Mouse (Mus musculus) embryonic facial prominence, embryonic 13.5 days (tissue): ENCODE results near the gene Kcnh7. TPM values are rescaled to one million over a fixed set of nuclear protein-coding genes. Genes with fewer than 3 reads are reported as not detected.

Experiments
- ATAC-seq: fragments of 200-750 bp; cut with Nextera tagmentation; 2 replicates; pipeline ENCODE4 v1.8.0; 2017; ENCODE audit warnings: low read depth; ENCODE audit not compliant: insufficient number of reproducible peaks, insufficient read depth, low FRiP score, low TSS enrichment
- H3K27ac ChIP-seq: fragments of 300-500 bp; sonication (generic); 2 replicates; pipeline ENCODE4 v1.5.1; 2015; ENCODE audit warnings: moderate library complexity, mild to moderate bottlenecking, inconsistent platforms
- H3K27me3 ChIP-seq: fragments of 300-500 bp; sonication (generic); 2 replicates; pipeline ENCODE4 v1.6.1; 2015; ENCODE audit warnings: mild to moderate bottlenecking, inconsistent platforms
- H3K36me3 ChIP-seq: fragments of 300-500 bp; sonication (generic); 2 replicates; pipeline ENCODE4 v1.6.1; 2015; ENCODE audit warnings: mild to moderate bottlenecking, inconsistent platforms
- H3K4me1 ChIP-seq: fragments of 300-500 bp; sonication (generic); 2 replicates; pipeline ENCODE4 v1.6.1; 2015; ENCODE audit warnings: inconsistent platforms
- H3K4me2 ChIP-seq: fragments of 300-500 bp; sonication (generic); 2 replicates; pipeline ENCODE4 v1.6.1; 2015; ENCODE audit warnings: moderate library complexity, mild to moderate bottlenecking, inconsistent platforms
- H3K4me3 ChIP-seq: fragments of 300-500 bp; sonication (generic); 2 replicates; pipeline ENCODE4 v1.5.1; 2015; ENCODE audit warnings: mild to moderate bottlenecking, inconsistent platforms
- H3K9ac ChIP-seq: fragments of 300-500 bp; sonication (generic); 2 replicates; pipeline ENCODE4 v1.6.1; 2015; ENCODE audit warnings: mild to moderate bottlenecking, inconsistent platforms
- H3K9me3 ChIP-seq: fragments of 300-500 bp; sonication (generic); 2 replicates; pipeline ENCODE4 v1.6.1; 2016; ENCODE audit warnings: inconsistent platforms
- WGBS: fragments of 180-500 bp; shearing (Covaris S2); methylation state at CpG from one replicate; pipeline ENCODE4 v1.1.7; 2015; ENCODE audit warnings: mixed read lengths; 5-methylcytosine and 5-hydroxymethylcytosine counted together
- polyA plus RNA-seq: library from polyadenylated mRNA; unstranded; fragments of >200 nt; fragmentation: Nextera tagmentation; extraction: Ambion mirVana; gene quantifications from 2 replicates; pipeline ENCODE4 v1.2.1, GENCODE M21; 2015

The Kcnh7 gene
- polyA plus RNA-seq, 1 experiment from 2014 or later, result 0.79 TPM

DNA sequence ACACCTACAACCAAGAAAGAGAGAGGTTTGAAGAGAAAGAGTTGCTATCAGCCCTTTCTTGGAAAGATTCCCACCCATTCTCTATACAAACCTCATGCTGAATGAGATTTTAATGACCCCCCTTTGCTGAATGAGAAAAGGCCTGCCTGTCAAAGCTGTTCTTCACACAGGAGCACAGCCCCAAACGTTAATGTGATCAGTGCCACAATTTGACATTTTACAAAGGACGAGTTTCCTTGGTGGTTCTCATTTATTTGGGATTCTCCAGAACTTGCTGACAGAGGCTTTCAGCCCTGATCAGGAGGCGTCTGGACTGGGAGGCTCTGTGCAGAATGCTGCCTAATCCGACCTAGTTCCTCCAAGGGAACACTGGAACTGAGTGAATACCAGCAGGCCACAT is 92.3 kb downstream of the Kcnh7 start:
- no peaks in the 10 kb centered on the region for H3K4me1 ChIP-seq
- no peak overlapping the region for H3K27ac ChIP-seq
- H3K9ac ChIP-seq, result no peak overlapping the region
- ATAC-seq, result no peak
- no peaks in the 10 kb centered on the region for H3K36me3 ChIP-seq
- 56% methylated on average over 4 of the region's 4 CpGs for WGBS
- H3K9me3 ChIP-seq, result no peaks in the 10 kb centered on the region
- H3K27me3 ChIP-seq, result no peaks in the 10 kb centered on the region
- no peak overlapping the region for H3K4me2 ChIP-seq
- no peak overlapping the region for H3K4me3 ChIP-seq

- no peak overlapping the region for H3K4me2 ChIP-seq
- no peak overlapping the region for H3K9ac ChIP-seq
- WGBS, result 85% methylated on average over 2 of the region's 2 CpGs
- H3K27me3 ChIP-seq, result no peaks in the 10 kb centered on the region
- H3K4me3 ChIP-seq, result no peak overlapping the region
- H3K27ac ChIP-seq, result no peak overlapping the region
- ATAC-seq, result no peak
- no peaks in the 10 kb centered on the region for H3K9me3 ChIP-seq
- no peaks in the 10 kb centered on the region for H3K4me1 ChIP-seq
- no peaks in the 10 kb centered on the region for H3K36me3 ChIP-seq
Observed at GRCm38 (mm10) chr2:63090447-63090846, 93.6 kb downstream of the Kcnh7 start.

DNA sequence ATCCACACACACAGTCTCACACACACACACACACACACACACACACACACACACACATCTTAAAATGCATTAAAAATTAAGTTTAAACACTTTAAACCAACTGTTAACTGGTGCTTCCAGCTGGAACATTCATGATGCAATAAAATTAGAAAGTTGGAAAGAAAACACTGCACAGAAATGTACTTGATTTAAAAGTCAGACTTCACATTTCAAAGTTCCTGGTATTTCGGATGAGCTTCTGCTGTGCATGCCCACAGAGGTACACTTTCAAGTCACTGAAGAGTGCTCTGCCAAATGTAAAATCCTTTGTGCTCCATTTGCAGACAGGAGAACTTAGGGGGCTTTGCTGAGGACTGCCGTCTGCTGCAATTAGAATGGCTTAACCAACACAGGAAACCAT is 125.7 kb downstream of the Kcnh7 start:
- no peaks in the 10 kb centered on the region for H3K4me1 ChIP-seq
- no peak overlapping the region for H3K9ac ChIP-seq
- no peak overlapping the region for H3K27ac ChIP-seq
- H3K27me3 ChIP-seq, result no peaks in the 10 kb centered on the region
- 58% methylated on average over 2 of the region's 2 CpGs for WGBS
- H3K36me3 ChIP-seq, result no peaks in the 10 kb centered on the region
- H3K9me3 ChIP-seq, result no peaks in the 10 kb centered on the region
- ATAC-seq, result no peak
- no peak overlapping the region for H3K4me3 ChIP-seq
- H3K4me2 ChIP-seq, result no peak overlapping the region

GRCm38 (mm10) chr2:63049884-63050283 is 134.2 kb downstream of the Kcnh7 start:
- 79% methylated on average over 3 of the region's 3 CpGs for WGBS
- Histone ChIP-seq H3K36me3 (no peaks in the 10 kb centered on the region), H3K4me1 (no peaks in the 10 kb centered on the region), H3K9ac (no peak overlapping the region), H3K4me2 (no peak overlapping the region), H3K27me3 (no peaks in the 10 kb centered on the region), H3K27ac (no peak overlapping the region), H3K4me3 (no peak overlapping the region), H3K9me3 (no peaks in the 10 kb centered on the region)
- ATAC-seq, result no peak

GRCm38 (mm10) chr2:63039718-63040117 is 144.4 kb downstream of the Kcnh7 start:
- Histone ChIP-seq H3K9me3 (no peaks in the 10 kb centered on the region), H3K36me3 (no peaks in the 10 kb centered on the region), H3K4me2 (no peak overlapping the region), H3K4me1 (no peaks in the 10 kb centered on the region), H3K27me3 (no peaks in the 10 kb centered on the region), H3K27ac (no peak overlapping the region), H3K9ac (no peak overlapping the region), H3K4me3 (no peak overlapping the region)
- 90% methylated on average over 3 of the region's 3 CpGs for WGBS
- no peak for ATAC-seq

GRCm38 (mm10) chr2:63014909-63015308 is 169.2 kb downstream of the Kcnh7 start:
- Histone ChIP-seq H3K9ac (no peak overlapping the region), H3K36me3 (no peaks in the 10 kb centered on the region), H3K4me3 (no peak overlapping the region), H3K4me2 (no peak overlapping the region), H3K9me3 (no peaks in the 10 kb centered on the region), H3K4me1 (no peaks in the 10 kb centered on the region), H3K27ac (no peak overlapping the region), H3K27me3 (no peaks in the 10 kb centered on the region)
- ATAC-seq, result no peak

DNA sequence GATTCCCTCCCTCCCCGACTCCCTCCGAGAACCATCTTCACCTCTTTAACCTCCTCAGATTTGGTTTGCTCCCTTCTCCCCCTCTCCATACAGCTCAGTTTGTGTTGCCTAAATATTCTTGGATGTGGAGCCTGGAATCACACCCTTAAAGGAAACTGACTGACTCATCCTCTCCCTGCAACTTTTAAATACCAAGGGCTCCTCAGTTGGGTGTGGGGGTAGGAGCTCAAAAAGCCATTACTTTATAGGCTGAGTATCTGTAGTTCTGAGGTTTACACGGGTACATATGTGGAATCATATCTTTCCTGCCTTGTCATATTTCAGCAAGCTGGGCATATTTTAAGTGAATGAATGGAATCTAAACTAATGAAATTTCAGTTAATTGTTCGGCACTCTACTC is 174.9 kb downstream of the Kcnh7 start:
- ATAC-seq, result no peak
- 80% methylated on average over 4 of the region's 4 CpGs for WGBS

GRCm38 (mm10) chr2:63002784-63003183 is 181.3 kb downstream of the Kcnh7 start:
- Histone ChIP-seq H3K27me3 (no peaks in the 10 kb centered on the region), H3K4me2 (no peak overlapping the region), H3K9ac (no peak overlapping the region), H3K27ac (no peak overlapping the region), H3K4me3 (no peak overlapping the region), H3K36me3 (no peaks in the 10 kb centered on the region), H3K4me1 (no peaks in the 10 kb centered on the region), H3K9me3 (no peaks in the 10 kb centered on the region)
- no peak for ATAC-seq
- WGBS, result 83% methylated on average over 1 of the region's 1 CpGs

More for the DNA sequence above, 174.9 kb downstream of the Kcnh7 start:
- Histone ChIP-seq H3K27ac (no peak overlapping the region), H3K9me3 (no peaks in the 10 kb centered on the region), H3K4me2 (no peak overlapping the region), H3K4me3 (no peak overlapping the region), H3K9ac (no peak overlapping the region), H3K27me3 (no peaks in the 10 kb centered on the region), H3K4me1 (no peaks in the 10 kb centered on the region), H3K36me3 (no peaks in the 10 kb centered on the region)

- Histone ChIP-seq H3K27ac (no peak overlapping the region), H3K9ac (no peak overlapping the region), H3K36me3 (no peaks in the 10 kb centered on the region), H3K4me3 (no peak overlapping the region), H3K4me2 (no peak overlapping the region), H3K27me3 (no peaks in the 10 kb centered on the region), H3K4me1 (no peaks in the 10 kb centered on the region), H3K9me3 (no peaks in the 10 kb centered on the region)
- ATAC-seq, result no peak
- 89% methylated on average over 2 of the region's 2 CpGs for WGBS
Observed at GRCm38 (mm10) chr2:62997692-62998091, 186.4 kb downstream of the Kcnh7 start.

- no peak overlapping the region for H3K9ac ChIP-seq
- no peak for ATAC-seq
- H3K4me3 ChIP-seq, result no peak overlapping the region
- no peaks in the 10 kb centered on the region for H3K36me3 ChIP-seq
- H3K9me3 ChIP-seq, result no peaks in the 10 kb centered on the region
- H3K4me1 ChIP-seq, result no peaks in the 10 kb centered on the region
- H3K27ac ChIP-seq, result no peak overlapping the region
- H3K4me2 ChIP-seq, result no peak overlapping the region
- H3K27me3 ChIP-seq, result no peaks in the 10 kb centered on the region
Observed at GRCm38 (mm10) chr2:62988616-62989015, 195.5 kb downstream of the Kcnh7 start.

DNA sequence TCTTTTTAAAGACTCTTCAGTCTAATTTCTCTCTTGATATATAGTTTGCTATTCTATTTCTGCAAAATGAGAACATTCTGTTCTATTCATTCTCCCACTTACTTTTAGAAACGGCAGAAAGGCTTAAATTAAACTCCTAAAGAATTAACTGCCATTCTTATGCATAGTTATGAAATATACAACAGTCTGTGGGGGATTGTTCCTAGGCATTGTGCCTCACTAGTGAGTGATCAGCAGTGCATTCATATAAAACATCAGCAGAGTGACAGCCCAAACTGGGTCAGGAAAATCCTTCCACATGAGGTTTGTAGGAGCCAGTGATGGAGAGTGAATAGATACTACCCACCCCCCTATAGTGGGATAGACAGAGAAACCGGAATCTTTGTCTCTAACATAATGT is 200.2 kb downstream of the Kcnh7 start:
- Histone ChIP-seq H3K4me1 (no peaks in the 10 kb centered on the region), H3K9me3 (no peaks in the 10 kb centered on the region), H3K36me3 (no peaks in the 10 kb centered on the region), H3K4me2 (no peak overlapping the region), H3K27ac (no peak overlapping the region), H3K27me3 (no peaks in the 10 kb centered on the region), H3K4me3 (no peak overlapping the region), H3K9ac (no peak overlapping the region)
- no peak for ATAC-seq
- 65% methylated on average over 2 of the region's 2 CpGs for WGBS

DNA sequence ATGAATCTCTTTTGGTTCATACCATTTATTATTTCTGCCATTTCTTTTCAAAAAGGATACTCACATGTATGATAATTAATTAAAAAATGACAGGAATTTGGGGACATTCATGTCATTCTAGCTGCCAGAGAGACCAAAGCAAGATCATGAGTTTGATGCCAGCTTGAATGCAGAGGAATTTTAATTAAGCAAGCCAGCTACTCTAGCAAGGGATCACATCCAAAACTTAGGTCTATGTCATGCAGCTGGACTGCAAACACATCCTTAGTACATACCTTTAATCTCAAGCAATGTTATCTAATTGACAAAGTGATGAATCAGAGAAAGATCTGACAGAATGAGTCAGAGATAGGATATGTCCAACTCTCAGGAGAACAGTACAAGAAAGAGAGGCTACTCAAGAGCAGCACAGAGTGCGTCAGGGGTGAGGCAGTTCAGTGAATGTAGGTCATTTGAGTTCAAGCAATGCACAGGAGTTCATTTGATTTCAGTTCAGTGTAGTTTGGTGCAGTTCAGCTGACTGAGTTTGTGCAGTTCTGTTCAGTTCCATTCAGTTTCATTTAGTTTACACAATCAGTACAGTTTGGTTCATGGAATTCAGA is 248.7 kb downstream of the Kcnh7 start:
- Histone ChIP-seq H3K27me3 (no peaks in the 10 kb centered on the region), H3K4me3 (no peak overlapping the region), H3K4me2 (no peak overlapping the region), H3K27ac (no peak overlapping the region), H3K9ac (no peak overlapping the region), H3K4me1 (no peaks in the 10 kb centered on the region), H3K9me3 (no peaks in the 10 kb centered on the region), H3K36me3 (no peaks in the 10 kb centered on the region)
- no peak for ATAC-seq
- WGBS, result 88% methylated on average over 1 of the region's 1 CpGs

DNA sequence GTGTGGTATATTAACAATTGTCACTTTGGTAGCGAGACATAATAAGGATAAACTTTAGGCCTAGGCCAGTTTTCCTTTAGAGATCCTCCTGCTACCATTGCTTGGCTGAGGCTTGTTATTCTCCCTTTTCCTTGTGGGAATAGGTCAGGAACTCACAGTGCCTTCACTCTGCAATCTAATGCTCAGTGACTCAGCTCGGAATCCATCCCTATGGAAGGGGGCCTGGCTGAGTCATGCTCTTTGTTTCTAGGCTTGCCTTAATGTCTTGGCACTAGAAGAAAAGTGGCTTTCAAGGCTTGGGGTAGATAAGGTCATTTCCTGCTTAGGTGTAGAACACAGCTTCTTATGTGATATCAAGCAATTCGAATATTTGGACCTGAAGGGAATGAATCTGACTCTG is 255.6 kb downstream of the Kcnh7 start:
- no peaks in the 10 kb centered on the region for H3K36me3 ChIP-seq
- no peak overlapping the region for H3K27ac ChIP-seq
- no peak overlapping the region for H3K9ac ChIP-seq
- no peak overlapping the region for H3K4me3 ChIP-seq
- H3K4me1 ChIP-seq, result no peaks in the 10 kb centered on the region
- no peaks in the 10 kb centered on the region for H3K27me3 ChIP-seq
- no peak for ATAC-seq
- H3K4me2 ChIP-seq, result no peak overlapping the region
- 76% methylated on average over 3 of the region's 3 CpGs for WGBS
- H3K9me3 ChIP-seq, result no peaks in the 10 kb centered on the region
